Mouse (Mus musculus): ENCODE results near the gene Pold4.
A peak's percentile ranks its signal among the peaks of the same experiment; 100 is the strongest.

The Pold4 gene

DNA sequence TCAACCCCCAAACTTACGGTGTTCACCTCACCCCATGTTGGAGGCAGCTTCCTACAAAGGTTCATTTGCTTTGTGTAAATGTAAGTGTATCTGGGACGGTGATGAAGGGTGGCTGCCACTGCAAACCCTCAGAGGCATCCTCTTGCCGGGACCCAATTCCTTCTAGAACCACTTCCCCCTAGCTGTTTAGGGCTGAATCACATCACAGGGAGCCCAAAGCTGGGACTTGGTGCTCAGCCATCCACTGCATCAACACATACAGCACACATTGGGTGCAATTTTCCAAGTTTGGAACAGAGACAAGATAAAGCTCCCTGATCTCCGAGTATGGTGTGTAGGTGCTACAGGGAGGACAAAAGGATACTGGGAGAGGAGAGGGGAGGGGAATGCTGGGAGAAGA lies 26.8 kb upstream of the Pold4 start:
- no peak for DNase-seq (ENCODE audit: low spot score)

DNA sequence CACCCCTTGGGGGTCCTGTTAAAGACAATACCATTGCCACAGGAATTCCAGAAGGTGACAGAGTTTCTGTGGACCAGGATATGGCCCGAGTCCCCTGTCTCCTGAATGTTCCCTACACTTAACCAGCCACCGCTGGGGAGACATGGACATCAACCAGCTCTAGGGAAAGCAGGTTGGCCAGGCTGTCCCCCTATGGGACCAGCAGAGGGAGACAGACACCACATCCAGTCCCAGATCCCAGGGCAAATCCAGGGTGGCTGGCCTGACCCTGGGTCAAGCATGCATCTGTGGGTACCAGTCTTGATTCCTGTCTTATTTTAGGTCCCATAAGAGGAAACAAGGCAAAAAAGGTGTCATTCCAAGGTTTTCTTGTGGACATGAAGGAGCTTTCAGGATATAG lies 24.7 kb upstream of the Pold4 start:
- peak; percentile 90 for DNase-seq (ENCODE audit: low spot score)

DNA sequence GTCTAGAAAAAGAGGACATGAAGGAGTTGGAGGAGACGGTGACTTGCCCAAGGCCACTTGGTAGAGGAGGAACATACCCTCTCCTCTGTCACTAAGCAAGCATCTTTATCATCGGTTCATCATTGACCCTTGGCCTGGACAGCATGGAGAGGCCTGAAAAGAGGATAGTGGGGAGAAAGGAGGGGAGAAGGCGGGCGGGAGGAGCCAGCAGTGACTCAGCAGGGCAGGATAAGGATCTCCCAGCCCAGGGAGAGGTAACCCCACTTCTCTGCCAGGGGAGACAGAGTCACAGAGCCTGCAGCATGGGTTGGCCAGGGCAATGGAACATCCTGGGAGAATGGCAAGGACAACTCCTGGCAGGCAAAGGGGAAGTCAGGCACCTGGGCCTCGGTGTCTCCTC lies 23.1 kb upstream of the Pold4 start:
- no peak for DNase-seq (ENCODE audit: low spot score)

DNA sequence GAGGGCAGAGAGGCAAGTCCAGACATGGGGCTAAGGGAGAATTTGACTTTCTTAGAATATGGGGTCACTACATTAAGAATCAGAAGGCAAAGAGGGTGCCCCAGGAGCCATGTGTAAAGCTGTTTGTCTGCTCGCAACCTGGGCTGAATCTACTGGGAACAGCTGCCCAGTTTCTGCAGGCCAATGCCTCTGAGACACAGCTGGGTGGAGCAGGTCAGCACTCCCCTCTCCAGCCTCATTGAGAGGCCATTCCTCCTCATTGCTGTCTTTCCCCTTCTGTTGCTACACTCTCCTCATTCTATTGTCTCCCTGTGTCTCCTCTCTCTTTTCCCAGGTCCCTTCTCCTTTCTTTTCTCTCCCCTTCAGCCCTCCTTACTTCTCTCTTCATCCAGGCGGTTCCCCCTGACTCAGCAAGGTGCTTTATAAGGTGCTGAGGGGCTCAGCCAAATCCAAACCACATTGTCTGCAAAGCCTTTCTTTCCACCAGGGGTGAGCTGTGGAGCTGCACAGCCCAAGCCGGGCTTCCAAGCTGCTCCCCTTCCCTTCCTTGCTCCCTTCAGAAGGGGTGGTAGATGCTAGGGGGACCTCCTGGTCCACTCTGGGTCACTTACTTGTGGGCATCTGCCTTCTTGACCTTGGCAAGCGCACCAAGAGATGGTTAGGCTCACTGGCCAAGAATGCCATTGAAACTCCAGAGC lies 19.7 kb upstream of the Pold4 start:
- DNase-seq (ENCODE audit: low spot score): peak; percentile 50

DNA sequence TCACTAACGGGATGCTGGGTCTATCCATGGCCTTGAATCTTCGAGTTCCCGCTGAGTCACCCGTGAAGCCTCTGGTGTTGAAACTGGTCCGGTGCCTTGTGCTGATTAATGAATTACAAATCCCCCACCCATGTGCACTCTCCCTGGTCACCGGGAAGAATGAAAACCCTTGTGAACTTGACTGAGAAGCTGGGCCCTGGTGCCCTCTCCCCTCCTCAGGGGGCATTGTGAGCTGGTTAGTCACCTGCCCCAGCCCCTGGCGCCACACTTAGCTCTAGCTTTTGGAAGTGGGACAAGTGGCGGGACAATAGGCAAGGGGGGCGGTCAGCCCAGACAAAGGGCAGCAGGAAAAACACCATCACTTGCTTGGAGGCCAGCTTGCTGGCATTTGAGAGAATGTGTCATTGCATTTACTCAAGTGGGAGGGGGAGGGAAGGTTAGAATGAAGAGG lies 18.1 kb upstream of the Pold4 start:
- peak; percentile 78 for DNase-seq (ENCODE audit: low spot score)

DNA sequence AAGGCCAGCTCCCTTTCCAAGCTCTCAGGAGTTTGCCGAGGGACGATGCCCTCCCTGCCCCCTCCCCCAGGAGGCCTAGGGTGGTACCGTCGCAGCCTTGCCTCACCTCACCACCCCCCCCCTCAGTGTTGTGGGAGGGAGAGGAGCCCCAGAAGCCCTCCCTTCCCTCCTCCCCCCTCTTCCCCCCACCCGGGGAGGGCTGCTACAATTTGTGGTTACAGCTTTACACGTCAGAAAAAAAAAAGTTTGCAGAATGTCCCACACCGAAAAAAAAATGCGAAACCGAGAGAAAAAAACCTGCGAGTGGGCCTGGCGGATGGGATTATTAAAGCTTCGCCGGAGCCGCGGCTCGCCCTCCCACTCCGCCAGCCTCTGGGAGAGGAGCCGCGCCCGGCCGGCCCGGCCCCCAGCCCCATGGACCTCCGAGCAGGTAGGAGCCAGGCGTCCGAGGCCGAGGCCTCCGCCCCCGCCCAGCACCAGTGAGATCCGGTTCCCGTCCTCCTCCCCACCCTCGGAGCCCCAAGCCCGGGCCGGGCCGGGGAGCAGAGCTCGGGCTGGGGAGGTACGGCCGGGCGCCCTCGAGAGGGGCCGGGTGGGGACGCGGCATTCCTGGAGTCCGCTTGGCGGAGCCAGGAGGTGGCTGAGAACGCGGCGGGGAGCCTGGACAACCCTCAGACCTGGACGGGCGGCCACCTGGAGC lies 17.5 kb upstream of the Pold4 start, which contains the start of the genes Clcf1 and AC109138.7:
Gene Clcf1, plus strand, starts transcription at position 168 of the 700 bp plus-strand sequence.
Gene AC109138.7, plus strand, starts transcription at position 287 of the 700 bp plus-strand sequence.
- peak; percentile 82 for DNase-seq (ENCODE audit: low spot score)

DNA sequence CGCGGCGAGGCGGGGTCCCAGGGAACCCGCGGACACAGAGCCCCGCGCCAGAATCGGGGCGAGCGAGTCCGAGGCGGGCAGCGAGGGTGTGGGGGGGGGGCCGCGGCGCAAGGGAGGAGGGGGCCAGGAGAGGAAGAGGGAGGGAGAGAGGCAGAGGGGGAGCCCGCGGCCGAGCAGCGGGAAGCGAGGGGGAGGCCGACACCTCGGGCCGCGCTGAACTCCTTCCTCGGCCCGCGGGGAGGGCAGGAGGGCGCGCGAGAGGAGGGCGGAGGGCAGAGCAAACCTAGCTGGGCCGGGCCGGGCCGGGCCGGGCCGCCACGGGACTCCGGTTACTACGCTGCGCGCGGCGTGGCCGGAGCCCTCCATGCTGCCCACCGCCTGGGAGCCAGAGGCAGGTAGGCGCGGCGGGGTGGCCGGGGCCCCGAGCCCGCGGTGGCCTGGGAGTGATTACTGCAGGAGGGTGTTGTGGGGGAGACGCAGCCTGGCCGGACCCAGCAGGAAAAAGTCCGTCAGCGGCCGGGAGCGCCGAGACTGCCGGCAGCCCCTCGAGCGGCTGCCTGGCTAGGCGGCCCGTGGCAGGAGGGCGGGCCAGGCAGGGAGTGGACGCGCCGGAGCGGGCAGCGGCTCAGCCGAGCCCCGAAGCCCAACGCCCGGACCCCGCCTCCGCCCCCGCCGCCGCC lies 16.8 kb upstream of the Pold4 start:
- peak; percentile 51 for DNase-seq (ENCODE audit: low spot score)

DNA sequence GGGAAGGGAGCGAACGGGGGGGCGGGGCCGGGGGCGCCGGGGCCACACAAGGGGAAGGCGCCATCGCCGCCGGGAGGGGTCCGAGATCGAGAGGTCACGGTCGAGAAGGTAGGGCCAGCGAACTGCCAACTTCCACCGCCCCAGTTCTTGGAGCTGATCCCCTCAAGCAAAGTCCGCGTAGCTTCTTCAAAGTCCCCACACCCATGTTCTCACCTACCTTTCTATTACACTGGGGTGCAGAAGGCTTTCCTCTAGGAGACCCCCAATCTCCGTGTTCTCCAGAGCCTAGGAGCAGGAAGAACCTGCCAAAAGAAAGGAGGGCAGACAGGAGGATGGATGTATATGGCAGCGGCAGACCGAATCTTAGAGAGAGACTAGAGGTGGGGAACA lies 16.3 kb upstream of the Pold4 start:
- DNase-seq (ENCODE audit: low spot score): peak; percentile 50

DNA sequence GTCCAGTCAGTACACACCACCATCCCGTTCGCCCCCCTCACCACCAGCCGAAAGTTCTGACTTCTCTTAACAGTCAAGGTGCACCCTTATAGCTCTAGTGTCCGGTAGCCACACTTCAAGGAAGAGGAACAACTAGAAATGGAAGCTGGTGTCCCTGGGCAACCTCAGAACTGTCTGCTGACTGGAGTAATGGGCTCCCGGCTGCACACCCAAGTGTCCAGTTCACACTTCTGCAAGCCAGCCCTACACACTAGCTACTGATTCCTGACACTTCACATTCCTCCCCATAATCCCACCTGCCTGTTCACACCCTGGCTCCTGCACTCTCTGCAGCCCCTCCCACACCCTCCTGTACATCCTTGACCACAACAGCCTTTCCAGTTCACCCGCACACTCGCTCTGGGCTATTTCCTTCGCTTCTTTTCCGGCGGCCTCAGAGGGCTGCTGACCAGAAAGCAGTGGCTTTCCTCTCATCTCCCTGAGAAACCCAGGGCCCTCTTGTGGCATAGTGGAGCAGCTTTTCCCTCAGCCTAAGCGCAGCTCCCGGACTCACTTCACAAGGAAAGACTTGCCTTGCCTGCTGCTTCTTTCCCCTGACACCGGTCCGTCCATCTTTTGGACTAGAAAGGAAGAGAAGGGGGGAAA lies 15.5 kb upstream of the Pold4 start:
- DNase-seq (ENCODE audit: low spot score): peak; percentile 84

DNA sequence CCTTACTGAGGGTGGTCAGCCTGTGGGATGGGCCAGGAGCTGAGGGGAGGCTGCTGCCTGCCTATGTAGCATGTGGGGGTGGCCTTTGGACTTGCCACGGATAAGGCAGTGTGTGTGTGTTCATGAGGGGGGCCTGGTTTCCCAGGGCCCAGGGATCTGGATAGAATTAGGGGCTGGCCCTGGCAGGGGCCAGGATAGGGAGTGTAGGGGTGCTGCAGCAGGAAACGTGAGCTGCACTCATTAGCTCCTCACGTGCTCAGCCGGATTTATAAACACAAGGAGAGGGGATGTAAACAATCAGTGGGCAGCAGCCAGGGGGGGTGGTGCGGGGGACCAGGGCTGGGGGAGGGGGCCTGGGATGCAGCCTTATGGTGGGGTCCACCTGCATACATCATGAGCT lies 14.6 kb upstream of the Pold4 start:
- no peak for DNase-seq (ENCODE audit: low spot score)

DNA sequence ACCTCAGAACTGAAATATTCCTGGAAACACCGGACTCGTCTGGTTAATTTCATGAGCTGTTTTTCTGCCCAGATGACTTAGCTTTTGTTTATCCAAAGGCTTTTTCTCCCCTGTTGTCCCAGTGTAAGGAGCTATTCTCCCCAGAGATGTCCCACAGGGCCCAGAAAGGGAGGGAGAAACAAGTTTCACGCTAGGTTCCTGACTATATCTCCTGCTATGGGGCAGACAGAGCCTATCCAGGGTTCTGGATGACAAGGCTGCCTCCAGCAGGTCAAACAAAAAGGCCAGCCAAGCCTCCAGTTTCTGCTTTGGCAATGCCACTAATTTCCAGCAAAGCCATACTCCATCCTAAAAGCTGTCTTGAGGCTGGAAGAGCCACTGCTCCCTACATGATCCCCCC lies 13.8 kb upstream of the Pold4 start:
- peak; percentile 50 for DNase-seq (ENCODE audit: low spot score)

DNA sequence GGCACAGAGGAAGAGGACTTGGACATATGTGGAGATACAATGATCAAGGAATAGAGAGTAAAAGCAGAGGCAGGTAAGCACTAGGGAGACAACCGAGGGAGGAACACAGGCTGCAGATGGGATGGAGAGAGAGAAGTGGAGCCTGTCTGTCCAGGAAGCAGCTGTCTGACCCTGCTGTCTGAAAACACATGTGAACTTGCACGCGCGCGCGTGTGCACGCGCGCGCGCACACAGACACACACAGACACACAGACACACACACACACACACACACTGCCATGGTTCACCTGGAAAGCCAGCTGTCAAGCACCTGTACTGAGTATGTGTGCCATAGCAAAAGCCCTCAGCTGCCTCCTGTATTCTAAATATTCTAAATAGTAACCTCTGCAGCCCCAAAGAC lies 13.4 kb upstream of the Pold4 start:
- no peak for DNase-seq (ENCODE audit: low spot score)

DNA sequence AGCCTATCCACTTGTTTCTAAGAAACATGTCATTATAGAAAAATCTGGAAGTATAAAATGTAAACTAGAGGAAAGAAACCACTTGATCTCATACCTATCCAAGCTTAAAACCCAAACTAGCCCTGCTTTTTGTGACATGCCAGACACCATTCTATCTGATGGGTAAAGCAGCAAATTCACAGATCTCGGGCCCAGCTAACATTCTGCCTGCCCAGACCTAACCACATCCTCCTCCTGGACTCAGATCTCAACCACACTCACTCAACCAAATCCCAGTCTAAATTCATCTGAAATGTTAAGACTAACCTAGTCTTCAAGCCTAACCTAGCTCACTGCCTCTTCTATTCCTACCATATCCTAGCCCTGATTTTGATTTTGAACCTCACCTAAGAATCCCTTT lies 12.9 kb upstream of the Pold4 start:
- no peak for DNase-seq (ENCODE audit: low spot score)

DNA sequence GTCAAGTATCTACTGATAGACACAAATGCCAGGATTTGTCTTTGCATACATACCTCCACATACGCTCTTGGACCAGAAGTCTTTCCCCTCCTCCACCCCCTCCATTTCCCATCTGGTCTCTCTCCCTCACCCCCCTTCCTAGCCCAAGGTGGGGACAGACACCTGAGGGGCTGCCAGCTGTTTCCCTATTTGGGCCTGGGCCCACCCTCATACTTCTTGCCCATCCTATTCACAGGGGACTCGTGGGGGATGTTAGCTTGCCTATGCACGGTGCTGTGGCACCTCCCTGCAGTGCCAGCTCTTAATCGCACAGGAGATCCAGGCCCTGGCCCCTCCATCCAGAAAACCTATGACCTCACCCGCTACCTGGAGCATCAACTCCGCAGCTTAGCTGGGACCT lies 11.8 kb upstream of the Pold4 start:
- DNase-seq (ENCODE audit: low spot score): no peak

DNA sequence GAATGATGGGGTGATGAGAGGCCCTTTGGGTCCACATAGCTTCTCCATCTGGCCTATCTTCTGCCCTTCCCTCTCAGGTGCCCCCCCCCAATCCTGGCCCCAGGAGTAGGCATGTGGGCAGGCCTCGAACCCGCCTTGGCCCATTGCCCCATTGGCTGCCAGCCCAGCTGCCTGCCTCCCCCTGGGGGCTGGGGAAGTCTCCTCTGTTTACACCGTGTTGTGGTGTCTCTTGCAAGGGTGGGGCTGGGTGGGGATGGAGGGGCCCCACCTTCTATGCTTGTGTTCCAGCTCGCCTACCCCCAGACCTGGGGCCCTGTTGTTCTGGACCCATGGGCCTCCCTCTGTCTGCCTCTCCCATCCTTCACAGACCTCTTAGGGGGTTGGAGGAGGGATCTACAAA lies 11.3 kb upstream of the Pold4 start:
- no peak for DNase-seq (ENCODE audit: low spot score)

DNA sequence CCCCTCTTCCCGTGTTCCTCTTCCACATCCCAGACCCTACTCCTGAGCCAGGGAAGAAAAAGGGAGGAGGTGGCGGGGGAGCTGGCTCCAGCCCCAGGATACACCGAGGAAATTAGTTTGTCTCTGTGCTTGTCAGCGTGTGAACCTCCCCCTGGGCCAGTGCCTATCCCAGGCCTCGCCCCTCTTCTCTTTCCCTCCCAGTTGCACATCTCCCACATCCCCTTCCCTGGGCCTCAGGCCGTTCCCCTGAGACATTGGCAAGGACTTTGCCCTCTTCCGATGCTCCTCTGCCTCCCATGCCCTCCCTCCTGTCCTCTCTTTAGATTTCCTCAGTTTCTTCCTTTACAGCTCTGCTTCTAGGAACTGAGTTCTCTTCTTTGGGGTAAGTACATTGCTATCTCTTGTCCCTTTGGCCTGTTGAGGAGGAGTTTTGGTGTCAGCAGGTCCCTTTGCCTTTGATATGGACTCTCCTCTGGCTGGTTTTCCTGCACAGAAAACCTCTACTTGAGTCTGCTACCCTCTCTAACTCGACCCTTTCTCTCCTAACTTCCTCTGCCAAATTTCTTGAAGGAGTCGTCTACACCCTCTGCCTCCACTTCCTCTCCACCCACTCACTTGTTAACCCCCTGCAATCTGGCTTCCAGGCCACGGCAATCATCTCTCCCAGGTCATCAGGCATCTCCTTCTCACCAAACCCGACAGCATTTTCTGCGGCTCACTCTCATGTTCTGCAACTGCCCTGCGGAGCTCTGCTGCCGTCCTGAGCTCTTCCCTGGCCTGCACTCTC lies 10.5 kb upstream of the Pold4 start:
- DNase-seq (ENCODE audit: low spot score): peak; percentile 74

DNA sequence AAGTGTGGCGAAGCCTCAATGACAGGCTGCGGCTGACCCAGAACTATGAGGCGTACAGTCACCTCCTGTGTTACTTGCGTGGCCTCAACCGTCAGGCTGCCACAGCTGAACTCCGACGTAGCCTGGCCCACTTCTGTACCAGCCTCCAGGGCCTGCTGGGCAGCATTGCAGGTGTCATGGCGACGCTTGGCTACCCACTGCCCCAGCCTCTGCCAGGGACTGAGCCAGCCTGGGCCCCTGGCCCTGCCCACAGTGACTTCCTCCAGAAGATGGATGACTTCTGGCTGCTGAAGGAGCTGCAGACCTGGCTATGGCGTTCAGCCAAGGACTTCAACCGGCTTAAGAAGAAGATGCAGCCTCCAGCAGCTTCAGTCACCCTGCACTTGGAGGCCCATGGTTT lies 9.5 kb upstream of the Pold4 start:
- DNase-seq (ENCODE audit: low spot score): no peak

DNA sequence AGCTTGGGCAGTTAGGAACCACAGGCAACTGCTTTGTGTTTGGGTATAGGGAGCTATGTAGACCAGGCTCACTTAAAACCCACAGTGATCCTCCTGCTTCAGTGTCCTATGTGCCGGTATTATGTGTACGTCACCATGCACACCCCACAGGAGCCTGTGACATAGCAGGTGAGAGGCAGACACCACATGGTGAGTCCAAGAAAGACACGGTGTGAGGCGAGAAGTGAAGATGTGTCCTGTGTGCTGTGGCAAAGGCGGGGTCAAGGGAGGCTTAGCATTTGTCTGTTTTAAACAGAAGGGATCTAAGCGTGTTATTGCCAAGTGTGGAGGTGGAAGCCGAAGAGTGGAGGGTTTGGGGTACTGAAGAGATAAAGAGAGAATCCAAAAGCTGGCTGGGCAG lies 4.9 kb upstream of the Pold4 start:
- DNase-seq (ENCODE audit: low spot score): no peak

DNA sequence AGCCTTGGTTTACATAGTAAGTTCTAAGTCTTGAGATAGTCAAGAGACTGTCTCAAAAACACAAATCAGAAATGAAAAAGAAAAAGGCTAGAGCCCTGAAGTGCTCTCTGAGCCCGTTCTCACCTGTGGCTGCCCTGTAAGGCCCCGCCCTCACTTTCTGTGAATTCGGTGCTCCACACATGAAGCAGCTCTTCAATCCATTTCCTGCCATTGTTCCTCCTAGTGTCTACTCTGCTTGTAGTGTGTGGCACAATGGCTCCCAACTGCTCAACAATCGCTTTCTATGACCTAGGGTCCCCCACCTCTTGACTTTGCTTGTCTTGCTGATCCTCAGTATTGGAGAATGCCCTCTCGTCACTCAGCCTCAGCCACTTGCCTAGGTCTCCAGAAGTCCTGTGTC lies 4.3 kb upstream of the Pold4 start:
- DNase-seq (ENCODE audit: low spot score): no peak

DNA sequence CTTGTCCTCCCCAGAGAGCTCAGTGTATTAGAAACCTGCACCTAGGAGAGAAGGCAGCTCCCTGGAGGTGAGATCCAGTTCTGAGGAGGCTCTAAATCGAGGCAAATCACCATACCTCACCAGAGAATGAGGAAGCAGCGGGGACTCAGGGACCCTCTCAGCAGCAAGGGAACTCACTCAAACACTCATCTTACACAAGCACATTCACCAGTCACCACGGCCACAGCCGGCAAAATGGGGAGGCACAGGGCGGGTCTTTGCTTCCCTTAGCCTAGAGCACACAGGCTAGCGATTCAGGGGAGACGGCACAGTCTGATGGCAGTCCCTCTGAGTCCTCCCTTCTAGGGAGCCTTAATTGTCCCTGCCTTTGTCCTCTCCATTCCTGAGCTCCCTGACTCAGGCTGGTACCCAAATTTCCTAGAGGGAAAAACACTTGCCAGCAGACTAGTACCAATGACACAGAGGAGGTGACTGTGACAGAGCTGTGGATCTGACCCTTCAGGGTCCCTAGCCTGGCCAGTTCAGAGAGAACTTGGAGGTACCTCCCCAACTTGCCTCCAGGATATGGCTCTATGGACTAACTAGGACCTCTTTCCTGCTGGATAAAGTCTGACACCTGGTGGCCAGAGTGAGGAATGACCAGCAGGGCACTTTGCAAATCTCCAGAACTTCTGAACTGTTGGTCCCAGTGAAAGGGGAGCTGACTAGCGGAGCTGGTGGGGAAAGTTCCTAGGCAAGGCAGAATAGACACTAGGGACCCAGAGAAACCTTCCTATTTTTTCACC lies 3.6 kb upstream of the Pold4 start:
- DNase-seq (ENCODE audit: low spot score): peak; percentile 93

DNA sequence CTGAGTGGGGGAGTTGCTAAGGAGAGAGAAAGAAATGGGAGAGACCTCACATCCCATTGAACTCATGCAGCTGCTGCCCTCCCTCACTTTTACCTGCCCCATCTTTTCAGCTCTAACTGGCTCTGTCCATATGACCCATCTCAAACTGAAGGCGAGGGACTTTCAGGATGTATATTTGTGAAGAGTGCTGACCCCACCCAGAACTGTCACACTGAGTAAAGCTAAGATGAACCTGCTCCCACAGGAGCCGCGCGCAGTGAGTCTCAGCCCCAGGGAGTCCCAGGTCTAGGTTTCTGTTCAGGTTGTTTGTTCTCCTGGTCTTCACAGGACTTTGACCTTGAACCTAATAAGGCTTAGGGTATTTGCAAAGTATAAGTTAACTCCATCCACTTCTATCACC lies 2.8 kb upstream of the Pold4 start:
- DNase-seq (ENCODE audit: low spot score): no peak
